Mouse (Mus musculus) hindbrain, embryonic 15.5 days (tissue): ENCODE measurements at regions not wholly inside any gene's neighbourhood (a gene's known extent, or its start where the extent isn't known, plus 50 kb on each side); places are given as distances from the start of the nearest gene placed in this dataset.

Experiments
- ATAC-seq: fragments of 200-750 bp; cut with Nextera tagmentation; 2 replicates; pipeline ENCODE4 v1.8.0; 2017; ENCODE audit warnings: low read depth, moderate number of reproducible peaks, moderate TSS enrichment; ENCODE audit not compliant: low FRiP score
- H3K27ac ChIP-seq: fragments of 300-500 bp; sonication (generic); replicated peaks from 2 replicates; pipeline ENCODE4 v1.5.1; 2015; ENCODE audit warnings: mild to moderate bottlenecking, inconsistent platforms
- H3K27me3 ChIP-seq: fragments of 300-500 bp; sonication (generic); 2 replicates; pipeline ENCODE4 v1.6.1; 2015; ENCODE audit warnings: control low read depth, inconsistent platforms
- H3K36me3 ChIP-seq: fragments of 300-500 bp; sonication (generic); 2 replicates; pipeline ENCODE4 v1.6.1; 2015; ENCODE audit warnings: control low read depth, inconsistent platforms
- H3K4me1 ChIP-seq: fragments of 300-500 bp; sonication (generic); replicated peaks from 2 replicates; pipeline ENCODE4 v1.6.1; 2015; ENCODE audit warnings: control low read depth, inconsistent platforms
- H3K4me2 ChIP-seq: fragments of 300-500 bp; sonication (generic); 2 replicates; pipeline ENCODE4 v1.6.1; 2015; ENCODE audit warnings: moderate library complexity, mild to moderate bottlenecking, inconsistent platforms
- H3K4me3 ChIP-seq: fragments of 300-500 bp; sonication (generic); 2 replicates; pipeline ENCODE4 v1.5.1; 2015; ENCODE audit warnings: mild to moderate bottlenecking, inconsistent platforms
- H3K9ac ChIP-seq: fragments of 300-500 bp; sonication (generic); 2 replicates; pipeline ENCODE4 v1.6.1; 2015; ENCODE audit warnings: inconsistent platforms
- H3K9me3 ChIP-seq: fragments of 300-500 bp; sonication (generic); 2 replicates; pipeline ENCODE4 v1.6.1; 2016; ENCODE audit warnings: control low read depth, inconsistent platforms
- WGBS: fragments of 180-500 bp; shearing (Covaris S2); methylation state at CpG from one replicate; pipeline ENCODE4 v1.1.7; 2015; 5-methylcytosine and 5-hydroxymethylcytosine counted together

- H3K9me3 ChIP-seq, result no peaks in the 10 kb centered on the region
- H3K4me2 ChIP-seq, result peak overlapping the region; percentile 42
- H3K27me3 ChIP-seq, result no peaks in the 10 kb centered on the region
- H3K9ac ChIP-seq, result no peak overlapping the region
- H3K36me3 ChIP-seq, result no peaks in the 10 kb centered on the region
- H3K4me3 ChIP-seq, result peak overlapping the region; percentile 12; the same call in 1 of the 2 replicates
- no peaks in the 10 kb centered on the region for H3K4me1 ChIP-seq
- no peak for ATAC-seq
- H3K27ac ChIP-seq, result no peak overlapping the region
- WGBS, result 71% methylated on average over 12 of the region's 12 CpGs
Measured at GRCm38 (mm10) chr3:149705322-149705721, 715.0 kb upstream of the Adgrl2 start.

DNA sequence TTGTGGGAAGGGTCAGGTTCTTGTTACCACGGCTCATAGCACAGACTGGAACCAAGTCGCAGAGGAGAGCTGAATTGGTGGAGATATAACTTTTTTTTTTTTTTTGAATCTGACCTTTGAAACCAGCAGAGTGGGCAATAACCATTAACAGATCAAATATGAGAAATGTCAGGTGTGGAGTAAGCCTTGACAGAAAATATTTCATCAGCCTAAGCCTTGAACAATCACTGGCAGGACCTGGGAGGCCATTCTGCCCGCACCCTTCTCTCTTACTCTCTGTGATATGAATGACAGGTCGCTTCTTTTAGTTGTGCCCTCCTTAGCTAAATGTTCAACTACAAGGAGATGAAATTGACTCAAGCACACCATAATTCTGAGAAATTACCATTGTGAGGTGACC is 714.1 kb upstream of the Adgrl2 start:
- Histone ChIP-seq H3K27ac (no peak overlapping the region), H3K9ac (no peak overlapping the region), H3K4me3 (no peak overlapping the region), H3K4me2 (no peak overlapping the region), H3K27me3 (no peaks in the 10 kb centered on the region), H3K36me3 (no peaks in the 10 kb centered on the region), H3K9me3 (no peaks in the 10 kb centered on the region), H3K4me1 (no peaks in the 10 kb centered on the region)
- ATAC-seq, result no peak
- 93% methylated on average over 4 of the region's 4 CpGs for WGBS

DNA sequence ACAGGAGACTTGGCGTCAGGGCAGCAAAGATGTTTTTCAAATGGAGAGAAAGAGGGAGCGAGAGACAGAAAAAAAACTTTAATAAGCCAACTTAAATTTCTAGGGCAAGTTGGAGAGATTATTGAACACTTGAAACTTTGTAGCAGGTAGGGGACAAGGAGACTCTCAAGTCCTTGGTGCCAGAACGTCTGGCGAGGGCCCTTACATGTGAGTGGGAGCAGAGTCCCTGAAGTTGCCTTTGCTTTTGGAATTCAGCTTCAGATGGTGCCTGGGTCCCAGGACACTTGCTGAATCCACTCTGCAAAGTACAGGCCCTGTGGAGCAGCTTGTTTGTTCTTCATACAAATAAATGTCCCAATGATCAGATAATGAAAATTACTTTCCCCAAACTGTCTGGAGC is 693.2 kb upstream of the Adgrl2 start:
- no peaks in the 10 kb centered on the region for H3K4me1 ChIP-seq
- H3K9ac ChIP-seq, result no peak overlapping the region
- no peak for ATAC-seq
- H3K4me3 ChIP-seq, result no peak overlapping the region
- H3K4me2 ChIP-seq, result no peak overlapping the region
- H3K27me3 ChIP-seq, result no peaks in the 10 kb centered on the region
- 84% methylated on average over 4 of the region's 4 CpGs for WGBS
- H3K36me3 ChIP-seq, result no peaks in the 10 kb centered on the region
- no peak overlapping the region for H3K27ac ChIP-seq
- no peaks in the 10 kb centered on the region for H3K9me3 ChIP-seq

GRCm38 (mm10) chr3:149682246-149682645 is 691.9 kb upstream of the Adgrl2 start:
- no peak for ATAC-seq
- no peak overlapping the region for H3K4me3 ChIP-seq
- no peaks in the 10 kb centered on the region for H3K9me3 ChIP-seq
- H3K4me2 ChIP-seq, result no peak overlapping the region
- no peak overlapping the region for H3K27ac ChIP-seq
- H3K4me1 ChIP-seq, result no peaks in the 10 kb centered on the region
- no peak overlapping the region for H3K9ac ChIP-seq
- no peaks in the 10 kb centered on the region for H3K27me3 ChIP-seq
- H3K36me3 ChIP-seq, result no peaks in the 10 kb centered on the region
- 87% methylated on average over 5 of the region's 5 CpGs for WGBS

DNA sequence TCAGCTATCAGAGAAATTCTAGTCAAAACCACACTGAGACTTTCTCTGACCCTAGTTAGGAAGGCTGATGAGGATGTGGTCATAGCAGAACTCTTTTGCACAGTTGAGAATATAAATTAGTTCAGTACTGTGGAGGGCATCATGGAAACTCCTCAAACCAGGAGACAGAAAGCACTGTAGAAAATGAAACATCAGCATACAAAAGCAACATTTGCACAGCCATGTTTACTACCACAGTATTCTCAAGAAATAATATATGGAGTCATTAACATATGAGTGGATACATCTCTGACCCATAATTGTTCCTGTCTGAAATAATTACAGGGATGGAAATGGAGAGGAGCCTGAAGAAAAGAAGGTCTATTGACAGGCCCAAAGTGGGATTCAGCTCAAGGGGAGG is 683.6 kb upstream of the Adgrl2 start:
- Histone ChIP-seq H3K36me3 (no peaks in the 10 kb centered on the region), H3K9ac (no peak overlapping the region), H3K9me3 (no peaks in the 10 kb centered on the region), H3K27ac (no peak overlapping the region), H3K4me2 (no peak overlapping the region), H3K4me3 (no peak overlapping the region), H3K4me1 (no peaks in the 10 kb centered on the region), H3K27me3 (no peaks in the 10 kb centered on the region)
- ATAC-seq, result no peak

DNA sequence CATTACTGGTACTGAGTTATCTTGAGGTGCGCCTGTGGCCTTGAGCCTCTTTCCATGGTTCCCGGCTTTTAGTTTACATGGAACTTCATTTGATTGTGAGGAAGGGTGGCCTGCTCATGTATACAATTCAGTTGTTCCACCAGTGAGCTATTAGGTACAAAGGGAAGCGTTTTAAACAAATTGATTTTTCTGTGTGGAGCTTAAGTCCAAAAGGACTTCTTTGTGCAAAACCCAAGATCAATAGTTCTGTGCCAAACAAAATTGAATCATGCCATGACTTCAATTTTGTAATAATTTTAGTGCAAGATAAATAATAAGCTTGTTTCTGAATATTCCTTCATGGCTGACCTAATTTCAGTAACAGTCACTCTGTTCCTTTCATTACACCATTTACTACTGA is 674.3 kb upstream of the Adgrl2 start:
- H3K4me2 ChIP-seq, result no peak overlapping the region
- WGBS, result 88% methylated on average over 3 of the region's 3 CpGs
- H3K27ac ChIP-seq, result no peak overlapping the region
- H3K27me3 ChIP-seq, result no peaks in the 10 kb centered on the region
- no peaks in the 10 kb centered on the region for H3K4me1 ChIP-seq
- no peak for ATAC-seq
- no peak overlapping the region for H3K4me3 ChIP-seq
- no peaks in the 10 kb centered on the region for H3K36me3 ChIP-seq
- no peak overlapping the region for H3K9ac ChIP-seq
- no peaks in the 10 kb centered on the region for H3K9me3 ChIP-seq

GRCm38 (mm10) chr3:149638324-149638723 is 648.0 kb upstream of the Adgrl2 start:
- ATAC-seq, result no peak
- Histone ChIP-seq H3K4me2 (no peak overlapping the region), H3K27me3 (no peaks in the 10 kb centered on the region), H3K4me1 (no peaks in the 10 kb centered on the region), H3K9me3 (no peaks in the 10 kb centered on the region), H3K4me3 (no peak overlapping the region), H3K27ac (no peak overlapping the region), H3K9ac (no peak overlapping the region), H3K36me3 (no peaks in the 10 kb centered on the region)
- 74% methylated on average over 2 of the region's 2 CpGs for WGBS

DNA sequence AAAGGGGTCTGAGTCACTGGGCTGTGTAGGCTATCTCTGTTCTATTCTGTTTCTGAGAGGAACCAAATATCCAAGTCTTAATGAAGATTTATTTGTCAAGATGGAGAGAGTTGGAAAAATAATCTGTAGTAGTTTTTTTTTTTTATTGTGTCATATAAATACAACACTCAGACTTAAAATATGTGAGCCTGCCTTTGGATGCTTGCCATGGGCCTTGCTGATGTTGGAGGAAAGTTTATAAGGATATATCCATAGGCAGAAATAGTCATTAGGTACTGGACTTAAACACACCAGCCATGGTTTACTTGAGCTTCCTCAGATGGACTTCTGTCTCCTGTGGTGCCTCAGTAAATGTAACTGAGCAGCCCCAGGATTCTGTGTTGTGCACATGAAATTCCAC is 635.8 kb upstream of the Adgrl2 start:
- no peaks in the 10 kb centered on the region for H3K4me1 ChIP-seq
- no peak overlapping the region for H3K4me3 ChIP-seq
- no peak overlapping the region for H3K9ac ChIP-seq
- no peaks in the 10 kb centered on the region for H3K27me3 ChIP-seq
- no peak for ATAC-seq
- H3K36me3 ChIP-seq, result no peaks in the 10 kb centered on the region
- H3K9me3 ChIP-seq, result no peaks in the 10 kb centered on the region
- H3K27ac ChIP-seq, result no peak overlapping the region
- H3K4me2 ChIP-seq, result no peak overlapping the region

- Histone ChIP-seq H3K4me3 (no peak overlapping the region), H3K9ac (no peak overlapping the region)
Measured at GRCm38 (mm10) chr3:149625497-149625896, 635.1 kb upstream of the Adgrl2 start.

GRCm38 (mm10) chr3:149625066-149625465 is 634.7 kb upstream of the Adgrl2 start:
- 84% methylated on average over 3 of the region's 3 CpGs for whole genome bisulfite sequencing
- H3K9me3 ChIP-seq, result no peaks in the 10 kb centered on the region
- no peak overlapping the region for H3K4me2 ChIP-seq
- H3K27ac ChIP-seq, result no peak overlapping the region
- H3K9ac ChIP-seq, result no peak overlapping the region
- no peaks in the 10 kb centered on the region for H3K27me3 ChIP-seq
- no peaks in the 10 kb centered on the region for H3K36me3 ChIP-seq
- H3K4me3 ChIP-seq, result no peak overlapping the region
- no peaks in the 10 kb centered on the region for H3K4me1 ChIP-seq
- ATAC-seq, result no peak

More at GRCm38 (mm10) chr3:149625497-149625896, 635.1 kb upstream of the Adgrl2 start:
- no peak for ATAC-seq
- Histone ChIP-seq H3K27me3 (no peaks in the 10 kb centered on the region), H3K36me3 (no peaks in the 10 kb centered on the region), H3K4me2 (no peak overlapping the region), H3K9me3 (no peaks in the 10 kb centered on the region), H3K27ac (no peak overlapping the region), H3K4me1 (no peaks in the 10 kb centered on the region)
- WGBS, result 94% methylated on average over 1 of the region's 1 CpGs

DNA sequence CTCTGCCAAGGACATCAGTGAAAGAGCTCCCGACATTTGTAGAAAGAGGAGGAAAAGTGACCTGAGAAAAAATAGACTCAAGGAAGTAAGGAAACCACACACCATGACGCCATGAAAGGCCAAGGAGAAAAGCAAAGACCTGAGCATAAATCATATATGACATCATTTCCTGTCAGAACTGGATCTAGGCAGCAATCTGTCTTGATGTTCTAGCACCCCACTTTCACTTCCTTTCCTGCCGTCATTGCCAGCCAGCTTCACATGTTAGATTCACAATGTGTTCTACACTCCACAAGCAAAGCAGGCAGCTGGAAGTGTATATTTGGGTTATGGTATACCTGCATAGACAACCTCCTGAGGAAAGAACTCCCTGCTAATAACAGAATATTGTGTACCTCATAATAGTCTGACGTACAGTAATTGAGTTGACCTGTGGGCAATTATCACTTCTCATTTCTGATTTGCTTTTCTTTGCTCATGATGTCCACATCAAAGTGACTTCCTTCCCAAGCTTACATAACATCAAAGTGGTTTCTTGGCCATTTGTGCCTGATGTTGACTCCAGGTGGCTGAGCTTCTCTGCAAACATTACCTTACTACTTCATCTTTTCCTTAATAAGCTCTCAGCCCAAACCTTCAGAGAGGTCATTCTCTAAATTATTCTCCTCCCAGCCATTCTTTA is 633.6 kb upstream of the Adgrl2 start:
- H3K36me3 ChIP-seq, result no peaks in the 10 kb centered on the region
- no peak overlapping the region for H3K4me3 ChIP-seq
- no peak for ATAC-seq
- no peaks in the 10 kb centered on the region for H3K4me1 ChIP-seq
- H3K27ac ChIP-seq, result no peak overlapping the region
- WGBS, result 85% methylated on average over 4 of the region's 4 CpGs
- no peaks in the 10 kb centered on the region for H3K27me3 ChIP-seq
- no peak overlapping the region for H3K4me2 ChIP-seq
- no peaks in the 10 kb centered on the region for H3K9me3 ChIP-seq
- H3K9ac ChIP-seq, result no peak overlapping the region

DNA sequence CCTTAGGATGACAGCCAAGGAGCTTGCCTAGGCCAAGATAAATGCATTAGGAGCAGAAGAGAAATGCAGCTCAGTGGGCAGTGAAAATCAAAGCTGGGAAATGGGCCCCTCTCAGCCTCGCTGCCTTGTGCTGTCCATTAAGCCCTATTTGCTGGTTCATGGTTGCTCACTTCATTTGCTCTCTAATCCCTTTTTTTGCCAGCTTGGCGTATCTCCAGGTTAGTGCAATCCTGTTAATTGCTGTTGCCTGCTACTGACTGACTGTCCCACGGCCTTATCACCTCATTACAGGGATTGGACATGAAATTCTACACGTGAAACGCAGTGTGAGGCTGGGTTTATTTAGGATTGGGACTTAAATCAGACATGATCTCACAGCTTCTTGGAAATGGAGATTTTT is 613.5 kb upstream of the Adgrl2 start:
- Histone ChIP-seq H3K27me3 (no peaks in the 10 kb centered on the region), H3K9ac (no peak overlapping the region), H3K4me2 (no peak overlapping the region), H3K9me3 (no peaks in the 10 kb centered on the region), H3K4me3 (no peak overlapping the region), H3K4me1 (no peaks in the 10 kb centered on the region), H3K27ac (no peak overlapping the region), H3K36me3 (no peaks in the 10 kb centered on the region)
- ATAC-seq, result no peak
- 68% methylated on average over 5 of the region's 5 CpGs for WGBS

GRCm38 (mm10) chr3:149601276-149601675 is 610.9 kb upstream of the Adgrl2 start:
- H3K36me3 ChIP-seq, result no peaks in the 10 kb centered on the region
- H3K4me3 ChIP-seq, result no peak overlapping the region
- H3K4me1 ChIP-seq, result no peaks in the 10 kb centered on the region
- no peaks in the 10 kb centered on the region for H3K27me3 ChIP-seq
- no peak overlapping the region for H3K27ac ChIP-seq
- no peak for ATAC-seq
- H3K9me3 ChIP-seq, result no peaks in the 10 kb centered on the region
- no peak overlapping the region for H3K4me2 ChIP-seq
- no peak overlapping the region for H3K9ac ChIP-seq
- 70% methylated on average over 5 of the region's 5 CpGs for WGBS
